Mouse (Mus musculus): ENCODE measurements around the gene Tbpl1. TPM values are rescaled to one million over a fixed set of nuclear protein-coding genes. Genes with fewer than 3 reads are reported as not detected.
A peak's percentile ranks its signal among the peaks of the same experiment; 100 is the strongest.

The Tbpl1 gene
- polyA plus RNA-seq, 1 experiment from 2014 or later: 82.2 TPM

DNA sequence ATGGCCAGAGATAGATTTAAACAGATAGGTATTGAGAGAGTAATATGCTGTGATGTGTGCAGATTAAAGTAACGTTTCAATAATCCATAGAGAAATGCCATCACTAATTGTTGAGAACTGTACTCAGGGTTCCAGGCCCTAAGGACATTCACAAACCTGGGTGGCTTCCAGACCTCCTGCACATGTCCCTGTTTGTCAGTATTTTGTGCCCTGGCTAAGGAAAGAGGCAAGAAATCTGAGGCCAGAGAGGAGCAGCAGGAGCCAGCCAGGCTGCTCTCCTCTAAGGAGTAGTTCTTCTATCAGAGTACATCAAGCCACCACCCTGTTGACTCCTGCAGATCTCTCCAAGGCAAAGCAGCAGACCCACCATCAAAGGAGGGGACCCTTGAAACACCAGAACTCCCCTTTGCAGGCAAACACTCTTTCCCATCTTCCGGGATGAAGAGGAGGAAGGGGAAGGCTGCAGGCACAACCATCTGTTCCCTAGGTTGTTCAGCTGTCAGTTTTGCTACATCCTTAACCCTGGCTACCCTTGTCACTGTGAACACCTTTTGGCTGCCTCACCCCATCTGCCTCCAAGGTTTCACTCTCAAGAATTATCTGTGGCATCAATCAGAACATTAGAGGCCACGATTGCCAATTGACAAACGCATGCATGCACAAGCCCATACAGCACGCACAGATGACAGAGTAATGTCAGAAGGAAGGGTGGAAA, 71.3 kb downstream of the Tbpl1 start:
- no peak for ATAC-seq (ENCODE audit: insufficient number of reproducible peaks, insufficient read depth, low FRiP score, low TSS enrichment)
- H3K36me3 ChIP-seq: no peaks in the 10 kb centered on the region
- no peak overlapping the region for H3K9ac ChIP-seq
- peaks cover 14% of the 10 kb centered on the region for H3K4me1 ChIP-seq
- no peak overlapping the region for H3K4me2 ChIP-seq (replicated peaks)
- H3K4me3 ChIP-seq: no peak overlapping the region
- WGBS: 87% methylated on average over 5 of the region's 5 CpGs
- no peaks in the 10 kb centered on the region for H3K27me3 ChIP-seq
- no peaks in the 10 kb centered on the region for H3K9me3 ChIP-seq
- H3K27ac ChIP-seq: no peak overlapping the region

DNA sequence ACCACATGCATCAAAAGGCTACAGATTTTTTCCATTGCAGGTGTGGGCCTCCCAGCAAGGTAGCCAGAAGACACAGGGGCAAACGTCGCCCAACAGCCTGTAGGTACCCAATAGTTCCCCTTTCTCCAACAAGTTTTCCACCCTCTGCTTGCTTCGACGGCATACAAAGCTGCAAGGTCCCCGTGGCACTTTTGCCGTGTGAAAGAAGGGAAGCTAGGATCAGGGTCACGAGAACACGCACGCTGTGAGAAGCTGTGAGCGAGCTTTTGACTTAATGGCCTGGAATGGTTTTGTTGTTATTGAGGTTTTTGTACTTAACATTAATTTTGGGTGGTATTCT, 72.4 kb downstream of the Tbpl1 start:
- Histone ChIP-seq H3K4me3 (no peak overlapping the region), H3K9ac (no peak overlapping the region), H3K4me2 (replicated peaks) (no peak overlapping the region; the same call in 1 of the 2 replicates), H3K27ac (peak overlapping the region; percentile 68; the same call in 1 of the 2 replicates), H3K9me3 (no peaks in the 10 kb centered on the region), H3K36me3 (no peaks in the 10 kb centered on the region), H3K27me3 (no peaks in the 10 kb centered on the region), H3K4me1 (peaks cover 14% of the 10 kb centered on the region)
- ATAC-seq (ENCODE audit: insufficient number of reproducible peaks, insufficient read depth, low FRiP score, low TSS enrichment): no peak
- 78% methylated on average over 10 of the region's 10 CpGs for WGBS

DNA sequence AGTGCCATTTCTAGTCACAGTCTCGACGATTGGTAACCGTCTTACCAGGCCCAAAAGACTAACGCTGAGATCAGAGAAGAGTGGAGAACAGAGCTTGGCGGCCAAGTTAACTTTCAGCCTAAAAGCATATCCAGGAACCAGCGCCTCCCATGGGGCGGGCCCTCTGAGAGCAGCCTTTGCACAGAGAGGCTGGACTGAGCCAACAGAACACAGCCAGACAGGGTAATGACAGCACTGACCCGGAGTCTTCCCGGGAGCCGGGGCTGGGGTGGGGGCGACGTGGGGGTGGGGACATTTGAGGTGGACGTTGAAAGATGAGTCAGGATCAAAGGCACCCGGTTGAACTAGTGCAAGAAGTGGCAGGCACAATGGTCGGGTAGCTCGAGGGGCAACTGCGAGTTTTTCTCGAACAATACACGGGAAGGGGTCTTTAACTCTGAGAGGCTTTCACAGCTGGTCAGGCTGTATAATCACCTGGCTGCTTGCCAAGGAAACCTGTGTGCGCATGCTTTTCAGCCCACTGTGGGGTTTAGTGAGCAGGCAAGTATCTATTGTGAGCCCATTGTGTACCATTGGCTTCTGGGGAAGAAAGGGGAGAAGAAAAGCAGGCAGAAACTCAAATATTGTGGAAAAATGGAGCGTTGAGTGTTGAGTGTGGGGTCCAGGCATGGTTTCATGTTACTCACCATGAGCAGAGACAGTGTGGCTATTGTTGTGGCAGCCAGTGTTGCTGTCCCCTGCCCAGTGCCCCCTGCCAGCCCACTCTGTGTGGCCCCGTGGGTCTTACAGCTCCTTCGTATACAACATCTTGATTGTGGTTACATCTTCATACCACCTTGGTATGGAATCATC, 73.0 kb downstream of the Tbpl1 start:
- ATAC-seq (ENCODE audit: insufficient number of reproducible peaks, insufficient read depth, low FRiP score, low TSS enrichment): peak; percentile 86
- Histone ChIP-seq H3K9me3 (no peaks in the 10 kb centered on the region), H3K9ac (no peak overlapping the region), H3K4me3 (no peak overlapping the region), H3K27me3 (no peaks in the 10 kb centered on the region), H3K27ac (peak overlapping the region; percentile 68), H3K4me1 (peaks cover 14% of the 10 kb centered on the region), H3K36me3 (no peaks in the 10 kb centered on the region), H3K4me2 (replicated peaks) (peak overlapping the region; percentile 34)
- 24% methylated on average over 23 of the region's 23 CpGs for WGBS

Small RNAs within 50 kb of the gene (microRNA-seq; reads per million reads assigned to microRNA genes)
- gene Mir7663: 2.0 reads per million, percentile 5 among the genes with 10 or more reads in this experiment

Other genes with a start within 250 kb of the Tbpl1 start
- 2.2 and 3.0 TPM in 2 replicates for gene Slc2a12, start 86.9 kb downstream of the Tbpl1 start, polyA plus RNA-seq (2016; fragmentation: Nextera tagmentation; extraction: Ambion mirVana)
- gene Tcf21, start 88.2 kb upstream of the Tbpl1 start, polyA plus RNA-seq (2016; fragmentation: Nextera tagmentation; extraction: Ambion mirVana): 2.5 TPM in 2 replicates

Measured in embryonic facial prominence, embryonic 12.5 days (tissue).